Mouse (Mus musculus): Measurements from ENCODE around the gene Cyb561.

- no peak for TF ChIP-seq GATA1 (IDR thresholded peaks at IDR 0.05; ENCODE audit: low read depth, low read length)
- TF ChIP-seq SIN3A (IDR thresholded peaks at IDR 0.05; ENCODE audit: low read length) = no peak
- TF ChIP-seq CTCF (IDR thresholded peaks at IDR 0.05 in 2 of 3, conservative IDR thresholded peaks at IDR 0.05 in 1 of 3; ENCODE audit: control insufficient read depth in 1 of 3, insufficient read depth in 1 of 3, low read depth in 2 of 3, low read length in 3 of 3, poor library complexity in 1 of 3, severe bottlenecking in 1 of 3) = no peak
- no peak for TF ChIP-seq NELFE (IDR thresholded peaks at IDR 0.05; ENCODE audit: low read depth, low read length)
- no peak for TF ChIP-seq MAX (IDR thresholded peaks at IDR 0.05; ENCODE audit: low read length)
Observed at GRCm38 (mm10) chr11:105950519-105950918, 2.6 kb downstream of the Cyb561 start.
